Mouse (Mus musculus): ENCODE measurements around the gene Palb2.
A peak's percentile ranks its signal among the peaks of the same experiment; 100 is the strongest.

Palb2 gene

DNA sequence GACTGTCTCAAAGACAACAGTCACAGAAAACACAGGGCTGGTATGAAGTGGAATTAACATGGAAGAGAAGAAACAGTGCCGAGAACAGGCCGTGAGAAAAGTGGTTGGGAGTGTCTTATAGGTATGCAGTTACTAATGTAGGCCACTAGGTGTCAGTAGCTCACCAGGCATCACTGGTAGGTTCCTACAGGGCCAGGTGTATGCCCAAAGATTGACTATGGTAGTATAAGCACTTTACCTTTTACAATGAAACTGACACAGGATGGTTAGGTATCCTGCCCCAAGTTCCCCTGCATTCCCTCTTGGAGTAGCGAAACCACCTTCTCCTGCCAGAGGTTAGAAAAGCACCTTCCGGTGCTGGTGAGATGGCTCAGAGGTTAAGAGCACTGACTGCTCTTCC, 33.6 kb downstream of the Palb2 start:
- DNase-seq: peak; percentile 48

DNA sequence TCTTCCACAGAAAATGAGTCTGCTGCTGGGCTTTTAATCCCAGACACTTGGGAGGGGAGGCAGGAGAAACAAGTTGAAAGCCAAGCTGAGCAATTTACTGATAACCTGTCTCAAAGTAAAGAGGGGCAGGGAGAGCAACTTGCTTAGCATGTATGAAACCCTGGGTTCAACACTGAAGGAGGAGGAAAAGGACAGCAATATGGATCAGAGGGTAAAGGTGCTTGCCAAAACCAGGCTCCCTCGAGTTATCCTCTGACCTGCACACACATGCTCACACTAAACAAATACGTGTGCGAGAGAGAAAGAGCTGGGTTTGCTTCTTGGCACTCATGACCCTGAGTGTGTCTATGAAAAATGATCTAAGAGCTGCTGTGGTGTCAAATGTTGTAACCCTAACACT, 34.8 kb downstream of the Palb2 start:
- no peak for DNase-seq

DNA sequence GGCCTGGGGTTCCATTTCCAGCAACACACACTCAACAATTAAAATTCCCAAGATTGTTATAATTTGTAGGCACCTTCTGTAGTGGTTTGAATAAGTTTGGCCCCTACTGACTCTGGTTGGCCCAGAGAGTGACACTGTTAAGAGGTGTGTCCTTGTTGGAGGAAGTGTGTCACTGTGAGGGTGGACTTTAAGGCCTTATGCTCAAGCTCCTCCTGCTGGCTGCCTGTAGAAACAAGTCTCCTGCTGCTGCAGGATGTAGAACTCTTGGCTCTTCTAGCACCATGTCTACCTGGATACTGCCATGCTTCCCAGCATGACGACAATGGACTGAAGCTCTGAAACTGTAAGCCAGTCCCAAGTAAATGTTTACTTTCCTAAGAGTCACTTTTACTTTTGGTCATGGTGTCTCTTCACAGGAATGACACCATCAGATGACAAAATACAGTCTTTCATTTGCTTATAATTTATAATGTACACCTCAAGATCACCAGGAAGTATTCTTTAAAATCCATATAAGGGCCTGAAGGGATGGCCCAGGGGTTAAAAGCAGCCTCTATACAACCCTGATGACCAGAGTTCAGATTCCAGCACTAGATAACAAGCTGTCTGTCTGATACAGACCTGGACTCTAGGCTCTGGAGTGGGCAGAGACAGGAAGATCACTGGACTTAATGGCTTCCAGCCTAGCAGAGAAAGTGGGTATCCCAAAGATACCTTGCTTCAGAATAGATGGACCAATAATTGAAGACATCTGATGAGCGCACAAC, 38.0 kb downstream of the Palb2 start:
- DNase-seq: no peak

DNA sequence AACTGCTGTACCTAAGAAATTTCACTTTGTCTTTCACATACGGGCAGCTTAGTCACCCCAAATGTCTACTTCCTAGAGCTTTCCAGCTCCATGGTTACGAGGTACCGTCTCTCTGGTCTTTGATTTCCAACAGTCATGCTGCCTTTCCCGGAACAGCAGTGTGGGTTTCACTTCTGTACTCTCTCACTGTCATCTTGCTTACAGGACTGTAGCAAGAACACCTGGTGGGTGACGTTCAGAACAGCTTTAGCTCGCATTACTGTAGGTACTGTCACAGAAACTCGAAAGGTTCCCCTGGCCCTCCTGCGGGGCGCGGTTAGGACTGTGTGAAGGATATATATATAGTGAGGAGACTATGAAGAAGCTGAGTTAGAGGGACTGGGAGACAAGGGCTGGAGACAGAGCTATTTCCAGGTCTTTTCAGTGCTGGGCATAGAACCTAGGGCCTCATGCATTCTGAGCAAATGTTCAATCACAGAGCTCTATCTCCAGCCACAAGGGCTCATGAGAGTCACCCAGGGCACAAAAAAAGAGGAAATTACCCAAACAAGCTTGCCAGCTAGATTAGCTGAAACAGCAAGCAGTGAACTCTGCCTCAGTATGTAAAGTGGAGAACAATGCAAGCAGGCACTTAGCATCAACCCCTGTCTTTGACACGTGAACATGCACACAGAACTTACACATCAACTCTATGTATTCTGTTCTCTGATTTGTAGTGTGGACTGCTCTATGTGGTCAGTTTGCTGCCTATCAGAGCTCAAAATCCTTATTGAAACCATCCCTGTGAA, 45.4 kb downstream of the Palb2 start:
- no peak for DNase-seq

DNA sequence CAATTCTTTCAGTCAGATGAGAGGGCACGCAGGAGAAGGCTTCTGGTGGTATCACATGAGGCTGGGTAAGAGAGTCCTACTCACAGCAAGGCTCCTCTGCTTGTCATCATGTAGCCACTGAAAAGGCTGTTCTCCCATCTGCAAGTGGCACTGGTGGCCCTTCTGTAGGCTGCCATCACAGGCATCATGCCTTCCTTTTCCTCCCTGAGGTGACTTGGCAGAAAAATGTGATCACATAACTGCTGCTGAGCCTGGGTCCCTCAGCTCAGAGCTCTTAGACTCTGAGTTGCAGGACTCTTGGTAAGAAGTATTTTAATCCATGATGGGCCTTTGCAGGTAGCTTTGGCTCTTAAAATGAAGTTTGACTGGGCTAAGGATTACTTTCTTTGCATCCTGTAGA, 51.7 kb downstream of the Palb2 start:
- DNase-seq: no peak

DNA sequence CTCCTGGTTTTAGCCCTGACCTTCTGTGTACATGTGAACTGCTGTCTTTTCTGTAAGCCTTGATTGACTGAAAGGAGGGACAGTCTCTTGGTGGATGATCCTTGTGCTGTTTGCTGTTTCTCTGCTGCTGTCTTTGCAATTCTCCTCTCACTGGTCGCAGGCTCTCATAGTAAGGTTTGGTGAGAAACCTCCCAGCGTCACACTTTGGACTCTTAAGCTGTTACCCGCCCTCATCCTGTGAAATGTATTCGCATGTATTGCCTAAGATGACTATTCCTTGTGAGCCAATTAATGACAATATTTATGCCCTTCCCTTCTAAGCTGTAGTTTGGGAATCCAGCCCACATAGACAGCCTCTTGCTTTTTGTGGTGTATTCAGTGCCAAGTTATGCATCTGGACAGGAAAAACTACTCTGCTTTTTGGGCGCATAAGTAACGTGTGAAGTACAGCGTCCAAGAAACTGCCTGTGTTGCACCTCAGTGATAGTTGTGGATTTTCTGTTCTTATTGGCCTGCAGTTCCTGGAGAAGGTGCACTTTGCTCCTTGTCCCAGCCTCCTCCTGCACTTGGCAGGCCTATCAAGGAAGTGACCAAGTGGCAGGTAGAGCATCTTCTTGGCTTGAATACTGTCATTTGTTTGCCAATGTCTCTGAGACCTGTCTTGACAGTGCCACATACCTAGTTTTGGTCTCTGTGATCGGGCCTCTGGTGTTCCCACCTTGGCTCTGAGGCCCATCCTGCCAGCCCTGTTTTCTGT, 52.8 kb downstream of the Palb2 start:
- DNase-seq: no peak

DNA sequence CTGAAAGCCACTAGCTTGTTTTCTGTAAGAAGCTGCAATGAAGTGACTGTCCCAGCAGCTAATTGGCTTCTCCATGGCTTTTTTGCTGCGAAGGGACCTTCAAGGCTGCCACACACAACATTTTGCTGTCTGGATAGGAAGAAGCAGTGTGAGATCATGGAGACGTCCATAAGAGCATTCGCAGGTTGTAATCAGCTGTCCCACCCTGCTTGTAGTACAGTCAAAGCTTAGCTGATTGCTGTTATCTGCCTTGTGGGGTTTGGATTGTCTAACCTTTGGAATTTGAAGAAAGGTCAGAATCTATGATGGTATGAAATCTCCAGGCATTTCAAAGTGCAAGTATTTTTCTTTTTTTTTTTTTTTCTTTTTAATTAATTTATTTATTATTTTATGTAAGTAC, 58.4 kb downstream of the Palb2 start:
- DNase-seq: no peak

DNA sequence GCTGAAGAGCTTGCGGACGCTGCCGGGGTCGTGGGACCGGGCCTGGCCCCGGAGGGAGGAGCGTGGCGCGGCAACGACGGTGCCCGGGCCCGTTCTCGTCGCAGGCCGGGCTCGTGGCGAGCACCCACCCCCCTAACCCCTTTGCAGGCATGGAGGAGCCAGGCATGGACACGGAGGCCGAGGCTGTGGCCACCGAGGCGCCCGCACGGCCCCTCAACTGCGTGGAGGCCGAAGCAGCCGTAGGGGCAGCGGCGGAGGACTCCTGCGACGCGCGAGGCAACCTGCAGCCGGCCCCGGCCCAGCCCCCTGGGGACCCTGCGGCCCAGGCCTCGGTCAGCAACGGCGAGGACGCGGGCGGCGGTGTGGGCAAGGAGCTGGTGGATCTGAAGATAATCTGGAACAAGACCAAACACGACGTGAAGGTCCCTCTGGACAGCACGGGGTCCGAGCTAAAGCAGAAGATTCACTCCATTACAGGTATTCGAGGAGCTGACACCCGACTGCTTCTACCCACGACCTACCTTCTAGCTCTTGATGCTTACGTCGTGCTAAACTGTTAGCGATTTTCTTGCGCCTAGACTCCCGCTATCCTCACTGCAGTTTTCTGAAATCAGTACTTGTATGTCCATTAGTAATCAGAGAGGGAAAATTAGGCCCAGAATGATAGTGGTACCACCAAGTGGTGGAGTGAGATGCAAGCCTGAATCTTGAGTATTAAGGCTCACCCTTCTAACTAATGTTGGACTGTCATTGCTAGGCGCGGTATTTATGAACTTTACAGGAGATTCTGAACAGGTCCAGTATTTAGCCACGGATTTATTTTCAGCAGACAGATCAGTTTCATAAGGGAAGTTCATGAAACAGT, 65.0 kb downstream of the Palb2 start:
- no peak for DNase-seq

DNA sequence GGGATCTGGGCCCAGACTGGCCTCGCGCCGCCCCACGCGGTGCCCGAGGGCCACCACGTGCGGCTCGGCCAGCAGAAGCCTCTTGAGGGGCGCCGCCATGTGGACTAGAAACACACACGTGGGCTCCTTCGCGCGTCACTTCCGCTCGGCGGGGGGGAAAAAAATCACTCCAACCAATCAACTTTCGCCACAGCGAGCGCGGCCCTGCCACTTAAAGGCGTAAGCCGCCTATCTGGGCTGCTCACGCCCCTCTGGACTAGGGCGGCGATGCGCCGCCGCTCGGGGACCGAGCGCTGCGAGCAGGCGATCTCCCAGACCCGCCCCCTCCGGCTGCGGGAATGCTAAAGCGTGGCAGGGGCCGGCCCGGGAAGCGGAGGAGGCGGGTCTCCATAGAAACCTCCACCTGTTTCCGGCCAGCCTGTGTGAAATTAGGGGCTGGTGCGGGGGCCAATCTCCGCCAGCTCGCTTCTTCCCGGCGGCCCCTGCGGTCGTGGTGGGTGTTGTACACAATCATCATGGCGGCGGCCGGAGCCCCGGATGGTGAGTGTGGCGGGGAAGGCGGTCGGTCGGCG, 65.8 kb downstream of the Palb2 start, which contains the start of the genes Ubfd1 and Ears2:
Gene Ubfd1, plus strand, starts transcription at position 231 of the 572 bp plus-strand sequence.
Gene Ears2, minus strand, starts transcription at position 319 of the 572 bp plus-strand sequence.
- peak; percentile 97 for DNase-seq

DNA sequence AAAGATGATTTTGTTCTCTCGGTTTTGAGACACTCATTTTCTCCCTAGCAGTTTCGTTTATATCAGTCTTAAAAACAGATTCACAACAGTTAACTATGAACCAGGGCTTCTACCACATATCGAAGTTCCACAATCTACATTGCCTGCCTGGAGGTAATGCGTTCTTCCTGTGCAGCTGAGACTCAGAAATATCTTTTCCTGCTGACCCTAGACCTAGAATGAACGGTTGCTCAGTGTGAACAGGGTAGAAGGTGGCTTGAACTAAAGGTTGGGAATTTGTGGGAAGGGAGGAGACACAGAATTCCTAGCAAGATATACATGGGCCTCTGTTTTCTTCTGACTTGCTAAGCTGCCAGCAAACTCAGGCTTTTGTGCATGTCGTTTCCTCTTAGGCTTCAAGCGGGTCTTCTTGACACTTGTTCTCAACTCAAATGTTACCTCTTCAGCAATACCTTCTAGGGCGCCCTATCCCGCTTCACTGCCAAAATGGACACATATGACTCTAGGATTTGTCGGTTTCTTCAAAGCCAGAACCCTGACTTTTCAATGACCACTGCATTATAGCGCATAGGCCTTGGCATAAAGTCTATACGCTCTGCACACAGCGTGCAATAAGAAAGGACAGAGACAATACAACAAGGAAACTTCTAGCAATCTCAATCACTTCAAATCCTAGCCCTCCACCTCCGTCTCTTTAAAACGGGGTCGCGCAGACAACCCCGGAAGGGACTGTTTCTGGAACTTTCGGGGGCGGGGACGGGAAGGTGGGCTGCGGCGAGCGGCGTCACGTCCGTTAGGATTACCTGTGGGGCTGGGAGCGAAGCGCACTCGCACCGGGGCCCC, 66.5 kb downstream of the Palb2 start:
- peak; percentile 20 for DNase-seq

DNA sequence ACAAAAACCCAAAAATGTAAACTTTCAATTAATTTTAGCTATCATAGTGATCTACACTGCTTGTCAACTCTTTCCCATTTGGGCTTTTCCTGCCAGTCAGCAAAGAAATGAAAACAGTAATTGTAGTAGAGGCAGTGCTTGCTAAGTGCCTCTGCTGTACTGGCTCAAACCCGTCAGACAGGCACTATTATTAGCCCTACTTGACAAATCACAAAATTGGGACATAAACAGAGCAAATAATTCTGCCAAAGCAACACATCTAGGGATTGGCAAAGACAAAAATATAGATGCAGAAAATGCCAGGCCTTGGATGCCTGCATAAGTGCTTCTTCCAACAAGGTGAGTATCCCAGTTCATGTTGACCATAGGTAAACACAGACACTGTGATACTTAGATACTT, 67.1 kb downstream of the Palb2 start:
- DNase-seq: no peak
